Mouse (Mus musculus): ENCODE measurements around the gene Clcnkb.

GRCm38 (mm10) chr4:141464722-141465121 lies 48.9 kb upstream of the Clcnkb start:
- TF ChIP-seq CTCF (conservative IDR thresholded peaks at IDR 0.05; ENCODE audit: low read length) (no peak), NANOG (IDR thresholded peaks at IDR 0.05; ENCODE audit: borderline replicate concordance, low read length) (no peak), POU5F1 (IDR thresholded peaks at IDR 0.05; ENCODE audit: borderline replicate concordance, low read length) (no peak)
